Mouse (Mus musculus) spleen, adult 18-20 months (tissue): ENCODE data around the gene Zmiz2.
"Not testable (repeated sequence)": the region's sequence is repeated elsewhere in the genome, so short reads cannot be mapped to it uniquely, and the experiment has no call there.

Experiments
- DNase-seq, 2 experiments: peaks; one replicate each; pipeline ENCODE4 v3.0.0; 2022; ENCODE audit warnings: mixed read lengths in 2 of 2

Gene Zmiz2

GRCm38 (mm10) chr11:6420722-6421350, 32.0 kb downstream of the Zmiz2 start:
- no peak for DNase-seq

DNA sequence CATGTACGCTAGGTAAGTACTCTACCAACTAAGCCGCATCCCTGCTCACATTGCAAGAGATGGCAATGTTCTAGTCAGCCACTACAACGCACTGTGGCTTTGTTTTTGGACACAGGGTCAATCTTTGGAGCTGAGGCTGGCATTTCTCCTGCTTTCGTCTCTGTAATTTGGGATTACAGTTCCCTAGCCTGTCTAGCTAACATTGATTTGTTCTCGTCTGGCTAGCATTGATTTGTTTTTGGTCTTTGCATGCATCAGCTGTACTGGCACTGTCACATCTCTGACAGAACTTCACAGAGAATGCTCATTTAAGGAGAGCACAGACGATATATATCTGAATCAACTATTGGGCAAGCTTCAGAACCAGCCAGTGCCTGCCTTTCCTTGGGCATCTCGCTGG, 41.3 kb downstream of the Zmiz2 start:
- DNase-seq: no peak

- peak; percentile 32 to 55 for DNase-seq
These were observed 47.6 kb downstream of the Zmiz2 start for GRCm38 (mm10) chr11:6436442-6436841.

DNA sequence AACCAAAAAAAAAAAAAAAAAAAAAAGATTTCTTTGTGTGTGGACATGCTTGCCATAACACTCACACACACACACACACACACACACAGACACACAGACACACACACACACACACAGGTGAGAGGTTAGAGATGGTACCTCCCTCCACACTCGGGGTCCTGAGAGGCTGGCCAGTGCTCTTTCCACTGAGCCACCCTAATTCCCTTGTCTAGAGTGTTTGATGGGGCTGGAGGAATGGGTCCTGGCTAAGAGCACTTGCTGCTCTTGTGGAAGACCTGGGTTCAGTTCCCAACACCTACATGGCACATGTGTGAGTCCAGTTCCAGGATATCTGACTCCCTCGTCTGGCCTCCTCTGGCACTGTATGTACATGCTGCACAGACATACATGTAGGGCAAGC, 48.8 kb downstream of the Zmiz2 start:
- DNase-seq: no peak

GRCm38 (mm10) chr11:6440171-6440570, 51.3 kb downstream of the Zmiz2 start:
- no peak for DNase-seq

- no peak for DNase-seq
These were observed 53.7 kb downstream of the Zmiz2 start for GRCm38 (mm10) chr11:6442566-6442965.

- no peak for DNase-seq
These were observed 54.2 kb downstream of the Zmiz2 start for GRCm38 (mm10) chr11:6443102-6443501.

DNA sequence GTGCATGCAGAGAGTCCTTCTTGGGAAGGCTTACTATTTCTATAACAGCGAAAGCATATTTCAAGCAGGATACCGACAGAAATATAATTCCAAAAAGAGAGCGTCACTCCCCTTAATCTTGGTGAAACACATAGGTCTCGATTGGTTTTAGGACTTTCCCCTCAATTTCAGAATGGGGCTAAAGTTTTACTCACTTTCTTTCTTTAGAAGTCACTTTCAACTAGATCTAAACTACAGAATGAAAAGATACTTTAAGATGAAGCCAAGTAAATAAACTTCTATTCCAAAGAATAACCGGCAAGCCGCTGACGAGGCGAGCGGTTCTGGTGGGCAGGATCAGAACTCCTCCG, 54.8 kb downstream of the Zmiz2 start:
- no peak for DNase-seq

- peak; percentile 97 to 98 for DNase-seq
These were observed 55.4 kb downstream of the Zmiz2 start, which contains the start of gene H2afv for GRCm38 (mm10) chr11:6444077-6444853. TSS of gene H2afv (minus strand) at chr11:6444443.

DNA sequence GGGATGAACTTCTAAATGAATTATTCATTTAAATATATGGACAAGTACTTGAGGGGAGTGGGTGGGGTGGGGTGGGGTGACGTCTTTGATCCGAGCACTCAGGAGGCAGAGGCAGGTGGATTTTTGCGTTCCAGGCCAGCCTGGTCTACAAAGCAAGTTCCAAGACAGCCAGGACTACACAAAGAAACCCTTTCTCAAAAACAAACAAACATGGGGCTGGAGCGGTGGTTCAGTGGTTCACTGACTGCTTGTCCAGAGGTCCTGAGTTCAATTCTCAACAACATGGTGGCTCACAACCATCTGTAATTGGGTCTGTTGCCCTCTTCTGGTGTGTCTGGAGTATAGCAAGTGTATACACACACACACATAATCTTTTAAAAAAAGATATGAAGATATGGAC, 56.6 kb downstream of the Zmiz2 start:
- no peak for DNase-seq

DNA sequence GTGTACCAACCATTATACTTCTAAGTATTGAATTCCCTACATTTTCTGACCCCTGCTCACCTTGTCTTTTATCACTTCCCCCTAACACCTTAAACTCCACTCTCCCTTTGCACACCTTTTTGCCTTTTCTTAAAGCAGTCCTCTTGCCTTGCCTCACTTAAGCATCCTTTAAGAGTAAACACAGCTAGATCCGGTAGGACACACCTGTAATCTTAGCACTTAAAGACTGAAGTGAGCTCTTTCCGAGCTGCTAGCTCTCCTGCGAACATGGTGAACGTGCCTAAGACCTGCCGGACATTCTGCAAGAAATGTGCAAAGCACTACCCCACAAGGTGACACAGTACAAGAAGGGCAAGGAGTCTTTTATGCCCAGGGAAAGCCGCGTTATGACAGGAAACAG, 57.1 kb downstream of the Zmiz2 start:
- no peak for DNase-seq

DNA sequence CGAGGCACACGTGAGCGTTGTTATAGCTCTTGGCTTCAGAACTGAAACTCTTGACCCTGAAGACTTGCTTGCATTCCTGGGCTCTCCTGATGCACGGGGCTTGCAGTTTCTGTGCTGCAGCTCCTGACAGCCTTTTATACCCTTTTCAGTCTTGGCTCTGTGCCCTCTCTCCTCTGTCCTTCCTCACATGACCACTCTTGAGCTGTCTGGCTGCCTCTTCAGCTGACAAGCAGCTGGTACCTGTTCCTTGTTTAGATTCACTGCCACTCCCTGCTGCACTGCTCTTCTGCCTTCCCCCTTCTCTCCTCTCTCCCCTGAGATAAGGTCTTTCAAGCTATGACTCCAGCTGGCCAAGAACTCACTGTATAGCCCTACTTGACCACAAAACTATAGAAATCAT, 58.6 kb downstream of the Zmiz2 start:
- DNase-seq: no peak

DNA sequence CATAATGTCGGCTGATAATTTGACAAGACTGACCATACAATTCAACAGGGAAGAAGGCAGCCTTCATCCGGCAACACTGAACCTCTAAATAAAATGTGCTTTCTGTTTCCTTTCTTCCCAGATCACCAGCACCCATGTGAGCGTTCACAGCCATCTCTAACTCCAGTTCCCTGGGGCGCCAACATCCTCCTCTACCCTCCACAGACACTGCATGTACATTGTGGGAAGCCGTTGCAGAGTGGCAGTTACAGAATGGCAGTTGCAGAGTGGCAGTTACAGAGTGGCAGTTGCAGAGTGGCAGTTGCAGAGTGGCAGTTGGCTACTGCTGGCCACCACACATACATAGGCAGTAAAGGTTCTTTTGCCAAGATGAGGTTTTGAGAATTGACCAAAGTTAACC, 59.3 kb downstream of the Zmiz2 start:
- DNase-seq: not testable (repeated sequence)
